Mouse (Mus musculus): ENCODE measurements around the gene Scn8a. TPM values are rescaled to one million over a fixed set of nuclear protein-coding genes. Genes with fewer than 3 reads are reported as not detected.

The Scn8a gene
- polyA plus RNA-seq, 1 experiment from 2014 or later, result 22.7 TPM

DNA sequence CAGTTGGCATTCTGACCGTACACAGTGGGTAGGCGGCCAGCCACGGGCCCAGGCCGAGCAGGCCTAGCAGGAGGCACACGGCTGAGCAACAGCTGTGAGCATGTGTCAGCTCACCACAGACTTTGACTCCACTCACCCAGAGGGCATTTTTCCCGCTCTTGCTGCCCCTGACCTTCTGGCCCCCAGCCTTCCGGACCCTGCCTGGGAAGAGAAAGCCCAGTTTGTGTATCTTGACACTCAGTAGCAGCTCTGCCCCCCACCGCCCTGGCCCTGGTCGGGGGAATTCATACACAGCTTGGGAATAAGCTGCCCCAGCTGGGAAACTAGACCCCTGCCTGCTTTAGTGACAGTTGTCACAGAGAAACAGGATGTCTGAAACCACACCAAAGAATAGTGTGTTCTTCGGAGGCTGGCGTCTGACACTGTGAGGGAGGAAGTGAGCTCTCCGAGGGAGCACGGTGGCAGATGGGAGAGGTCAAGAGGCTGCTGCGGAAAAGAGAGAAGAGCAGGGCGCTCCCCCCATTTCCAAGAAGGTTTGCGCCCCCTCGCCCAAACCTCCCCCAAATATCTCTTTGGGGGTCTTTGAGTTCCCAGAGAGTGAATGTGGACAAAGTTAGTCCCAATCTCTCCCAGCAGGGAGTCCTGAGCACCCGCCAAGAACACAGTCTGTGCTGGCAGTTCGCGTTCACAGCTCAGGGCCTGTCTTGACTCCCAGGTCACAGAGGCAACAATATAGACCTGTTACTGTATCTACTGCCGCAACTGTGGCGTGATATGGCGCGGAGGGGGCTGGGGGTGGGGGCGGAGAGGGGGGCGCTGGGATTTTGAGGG is 24.4 kb upstream of the Scn8a start:
- no peak overlapping the region for H3K4me3 ChIP-seq
- no peaks in the 10 kb centered on the region for H3K36me3 ChIP-seq (replicated peaks)
- 50% methylated on average over 26 of the region's 26 CpGs for WGBS
- no peaks in the 10 kb centered on the region for H3K9me3 ChIP-seq
- no peak overlapping the region for H3K27ac ChIP-seq
- no peak overlapping the region for H3K4me2 ChIP-seq
- H3K9ac ChIP-seq, result no peak overlapping the region
- no peaks in the 10 kb centered on the region for H3K27me3 ChIP-seq (replicated peaks)
- no peak for ATAC-seq (replicated peaks)
- H3K4me1 ChIP-seq, result no peaks in the 10 kb centered on the region

DNA sequence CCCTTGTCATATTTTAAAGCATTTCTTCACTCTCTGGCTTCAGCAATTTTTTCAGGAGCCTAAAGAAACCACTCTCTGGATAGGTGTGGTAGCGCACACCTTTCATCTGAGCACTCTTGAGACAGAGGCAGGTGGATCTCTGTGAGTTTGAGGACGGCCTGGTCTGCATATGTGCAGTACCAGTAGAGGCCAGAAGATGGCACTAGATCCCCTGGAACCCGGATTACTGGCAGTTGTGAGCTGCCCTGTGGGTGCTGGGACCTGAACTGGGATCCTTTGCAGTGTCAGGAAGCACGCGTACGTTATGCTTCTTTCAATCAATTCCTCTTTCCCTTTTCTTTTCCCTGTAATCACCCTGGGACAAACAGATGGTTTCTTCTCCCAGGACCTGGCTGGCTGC is 22.5 kb upstream of the Scn8a start:
- H3K27ac ChIP-seq, result no peak overlapping the region
- 88% methylated on average over 6 of the region's 6 CpGs for WGBS

DNA sequence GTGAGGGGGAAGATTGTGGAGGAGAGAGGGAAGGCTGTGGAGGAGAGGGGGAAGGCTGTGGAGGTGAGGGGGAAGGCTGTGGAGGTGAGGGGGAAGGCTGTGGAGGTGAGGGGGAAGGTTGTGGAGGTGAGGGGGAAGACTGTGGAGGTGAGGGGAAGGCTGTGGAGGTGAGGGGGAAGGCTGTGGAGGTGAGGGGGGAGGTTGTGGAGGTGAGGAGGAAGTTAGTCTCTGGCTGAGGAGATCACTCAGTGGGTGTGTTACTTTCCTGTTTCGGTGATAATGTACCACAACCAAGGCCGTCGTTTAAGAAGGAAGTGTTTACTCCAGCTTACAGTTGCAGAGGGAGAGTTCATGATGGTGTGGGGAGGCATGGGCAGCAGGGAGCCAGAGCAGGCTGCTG is 12.1 kb upstream of the Scn8a start:
- H3K4me2 ChIP-seq, result no peak overlapping the region
- no peaks in the 10 kb centered on the region for H3K27me3 ChIP-seq (replicated peaks)
- no peaks in the 10 kb centered on the region for H3K36me3 ChIP-seq (replicated peaks)
- 89% methylated on average over 3 of the region's 3 CpGs for WGBS
- ATAC-seq (replicated peaks), result no peak
- no peak overlapping the region for H3K4me3 ChIP-seq
- no peak overlapping the region for H3K9ac ChIP-seq
- no peaks in the 10 kb centered on the region for H3K9me3 ChIP-seq
- no peaks in the 10 kb centered on the region for H3K4me1 ChIP-seq
- H3K27ac ChIP-seq, result no peak overlapping the region

More for the DNA sequence above, 22.5 kb upstream of the Scn8a start:
- no peaks in the 10 kb centered on the region for H3K9me3 ChIP-seq
- H3K9ac ChIP-seq, result no peak overlapping the region
- H3K36me3 ChIP-seq (replicated peaks), result no peaks in the 10 kb centered on the region
- no peak for ATAC-seq (replicated peaks)
- H3K27me3 ChIP-seq (replicated peaks), result no peaks in the 10 kb centered on the region
- no peak overlapping the region for H3K4me2 ChIP-seq
- H3K4me1 ChIP-seq, result no peaks in the 10 kb centered on the region
- H3K4me3 ChIP-seq, result no peak overlapping the region

DNA sequence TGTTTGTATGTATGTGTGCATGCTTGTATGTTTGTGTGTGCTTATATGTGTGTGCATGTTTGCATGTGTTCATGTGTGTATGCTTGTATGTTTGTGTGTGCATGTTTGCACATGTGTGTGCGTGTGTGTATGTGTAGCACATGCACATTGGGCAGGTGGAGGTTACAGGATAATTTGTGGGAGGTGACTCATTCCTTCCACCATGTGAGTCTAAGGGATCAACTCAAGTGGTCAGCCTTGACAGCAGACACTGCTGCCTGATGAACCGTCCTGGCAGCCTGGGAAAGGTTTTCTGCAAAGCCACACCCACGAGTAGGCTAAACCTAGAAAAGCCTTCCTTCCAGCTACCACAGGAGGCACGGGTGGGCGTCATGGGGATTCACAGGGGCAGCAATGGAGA is 8.8 kb upstream of the Scn8a start:
- Histone ChIP-seq H3K4me2 (no peak overlapping the region), H3K27ac (no peak overlapping the region), H3K27me3 (replicated peaks) (no peaks in the 10 kb centered on the region), H3K9me3 (no peaks in the 10 kb centered on the region), H3K4me1 (no peaks in the 10 kb centered on the region), H3K36me3 (replicated peaks) (no peaks in the 10 kb centered on the region), H3K9ac (no peak overlapping the region), H3K4me3 (no peak overlapping the region)
- no peak for ATAC-seq (replicated peaks)
- WGBS, result 38% methylated on average over 5 of the region's 5 CpGs

DNA sequence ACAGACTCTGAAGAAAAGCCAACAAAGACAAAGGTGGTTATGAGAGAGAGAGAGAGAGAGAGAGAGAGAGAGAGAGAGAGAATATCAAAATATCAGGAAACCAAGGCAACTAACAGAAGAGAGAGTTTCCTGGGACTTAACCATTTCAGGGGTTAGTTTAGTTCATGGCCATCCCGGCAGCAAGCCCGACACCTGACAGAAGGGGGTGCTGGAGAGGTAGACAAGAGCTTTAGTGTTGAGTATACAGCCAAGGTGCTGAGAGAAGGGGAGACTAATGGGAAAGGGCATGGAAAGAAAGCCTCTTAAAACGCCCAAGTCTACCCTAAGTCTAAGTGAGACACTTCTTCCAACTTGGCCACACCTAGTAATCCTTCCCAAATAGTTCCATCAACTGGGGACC is 4.1 kb upstream of the Scn8a start:
- 44% methylated on average over 3 of the region's 3 CpGs for WGBS
- H3K27ac ChIP-seq, result no peak overlapping the region
- ATAC-seq (replicated peaks), result no peak

DNA sequence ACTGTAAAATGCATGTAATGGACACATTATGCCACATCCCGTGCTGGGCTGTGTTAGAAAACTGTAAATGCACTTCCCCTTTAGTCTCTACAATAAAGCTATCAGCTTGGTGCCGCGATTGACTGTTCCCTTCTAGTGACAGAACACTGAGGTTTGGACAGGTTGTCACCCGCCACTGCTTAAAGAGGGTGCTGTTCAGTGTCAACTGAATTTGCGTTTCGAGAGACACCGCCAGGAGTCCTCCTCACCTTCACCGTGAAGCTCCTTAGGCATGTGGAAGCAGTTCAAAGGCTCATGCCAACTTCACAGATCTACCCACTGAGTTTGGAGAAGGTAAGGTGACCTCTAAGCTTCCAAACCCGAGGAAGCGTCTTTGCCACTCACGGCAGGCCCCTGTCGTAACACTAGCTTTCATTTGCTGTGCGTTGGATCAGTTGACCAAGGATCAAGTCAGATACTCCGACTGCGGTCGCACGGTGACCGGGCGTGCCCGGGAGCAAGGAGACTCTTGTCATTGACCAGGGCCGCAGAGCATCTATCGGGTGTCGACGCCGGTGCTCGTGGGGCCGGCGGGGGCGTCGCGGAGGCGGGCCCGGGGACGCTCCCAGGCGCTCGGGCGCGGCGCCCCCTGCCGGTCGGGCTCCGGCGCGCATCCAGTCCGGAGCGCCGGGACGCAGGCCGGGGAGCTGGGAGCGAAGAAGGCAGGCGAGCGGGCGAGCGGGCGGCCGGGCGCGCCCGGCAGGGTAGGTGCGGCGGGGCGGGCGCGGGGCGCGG is 530 bp downstream of the Scn8a start:
- Histone ChIP-seq H3K36me3 (replicated peaks) (no peaks in the 10 kb centered on the region), H3K4me2 (peak overlapping the region; percentile 65), H3K9me3 (0 out of 2 replicates have a peak, but pooled peaks cover 3% of the 10 kb centered on the region), H3K27ac (peak overlapping the region; percentile 77), H3K27me3 (replicated peaks) (0 out of 2 replicates have a peak, but pooled peaks cover 3% of the 10 kb centered on the region), H3K4me1 (peaks cover 39% of the 10 kb centered on the region), H3K4me3 (peak overlapping the region; percentile 93), H3K9ac (peak overlapping the region; percentile 54)
- WGBS, result 2% methylated on average over 54 of the region's 66 CpGs
- peak; percentile 78 for ATAC-seq (replicated peaks)

More for the DNA sequence above, 4.1 kb upstream of the Scn8a start:
- 0 out of 2 replicates have a peak, but pooled peaks cover 3% of the 10 kb centered on the region for H3K27me3 ChIP-seq (replicated peaks)
- H3K9ac ChIP-seq, result no peak overlapping the region
- H3K4me2 ChIP-seq, result no peak overlapping the region
- H3K36me3 ChIP-seq (replicated peaks), result no peaks in the 10 kb centered on the region
- peaks cover 10% of the 10 kb centered on the region for H3K4me1 ChIP-seq
- 0 out of 2 replicates have a peak, but pooled peaks cover 3% of the 10 kb centered on the region for H3K9me3 ChIP-seq
- no peak overlapping the region for H3K4me3 ChIP-seq

DNA sequence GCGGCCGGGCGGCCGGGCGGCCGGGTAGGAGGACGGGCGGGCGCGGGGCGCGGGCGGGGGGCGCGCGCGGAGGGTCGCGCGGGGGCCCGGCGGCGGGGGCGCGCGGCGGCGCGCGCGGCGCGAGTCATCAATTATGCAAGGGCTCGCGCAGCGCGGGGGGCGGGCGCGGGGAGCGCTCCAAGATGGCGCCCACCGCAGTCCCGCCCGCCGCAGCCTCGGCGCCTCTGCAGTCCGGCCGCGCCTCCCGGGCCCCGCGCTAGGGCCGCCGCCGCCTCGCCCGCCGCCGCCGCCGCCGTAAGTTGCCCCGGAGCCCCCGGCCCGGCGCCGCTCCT is 1.1 kb downstream of the Scn8a start:
- no peaks in the 10 kb centered on the region for H3K36me3 ChIP-seq (replicated peaks)
- 0 out of 2 replicates have a peak, but pooled peaks cover 3% of the 10 kb centered on the region for H3K27me3 ChIP-seq (replicated peaks)
- peaks cover 42% of the 10 kb centered on the region for H3K4me1 ChIP-seq
- no CpG with 5 or more reads among the region's 69 CpGs for whole genome bisulfite sequencing
- ATAC-seq (replicated peaks), result peak; percentile 71
- peak overlapping the region; percentile 86 for H3K4me2 ChIP-seq
- H3K9ac ChIP-seq, result peak overlapping the region; percentile 73
- peak overlapping the region; percentile 93 for H3K4me3 ChIP-seq
- H3K27ac ChIP-seq, result peak overlapping the region; percentile 82
- 0 out of 2 replicates have a peak, but pooled peaks cover 3% of the 10 kb centered on the region for H3K9me3 ChIP-seq

DNA sequence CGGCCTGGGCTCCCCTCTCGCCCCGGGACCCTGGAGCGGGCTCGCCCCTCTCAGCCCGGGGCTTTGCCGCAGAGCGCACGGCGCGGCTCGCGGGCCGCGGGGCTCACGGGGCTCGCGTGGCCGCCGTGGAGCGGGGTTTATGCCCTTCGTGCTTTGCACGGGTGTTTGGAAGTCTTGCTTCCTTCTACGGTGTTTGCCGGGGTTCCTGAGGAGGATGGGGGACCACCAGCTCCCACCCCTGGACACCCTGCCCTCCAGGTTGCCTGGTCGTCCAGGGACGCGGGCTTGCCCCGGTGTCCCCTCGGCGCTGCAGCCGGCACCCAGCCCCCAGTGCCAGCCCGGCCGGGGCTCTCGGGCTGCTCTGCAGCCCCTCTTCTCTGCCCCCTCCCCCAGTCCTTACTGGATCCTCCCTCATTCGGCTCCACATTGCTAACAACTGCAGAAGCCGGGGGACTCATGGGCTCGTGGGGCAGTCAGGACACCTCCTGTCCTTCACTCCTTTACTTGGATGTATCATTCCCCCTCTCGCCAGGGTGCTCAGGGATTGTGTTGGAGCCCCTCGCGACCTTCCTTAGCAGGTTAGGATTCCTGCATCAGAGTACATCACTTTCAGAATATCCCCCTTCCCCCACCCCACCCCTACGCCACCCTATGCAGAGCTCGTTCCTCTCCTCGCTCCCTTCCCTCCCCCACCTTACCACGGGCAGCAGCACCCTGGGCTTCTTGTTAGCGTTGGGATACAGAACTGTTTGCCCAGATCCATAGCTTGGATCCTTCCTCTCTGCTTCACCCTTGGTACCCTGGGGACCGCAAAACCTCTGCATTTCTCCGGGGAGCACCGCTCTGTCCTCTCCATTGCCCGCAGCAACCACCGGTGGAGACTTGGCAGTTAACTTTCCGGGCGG is 1.7 kb downstream of the Scn8a start:
- Histone ChIP-seq H3K9ac (peak overlapping the region; percentile 73), H3K4me2 (peak overlapping the region; percentile 86), H3K4me3 (peak overlapping the region; percentile 93), H3K9me3 (0 out of 2 replicates have a peak, but pooled peaks cover under 1% of the 10 kb centered on the region), H3K4me1 (peaks cover 42% of the 10 kb centered on the region), H3K27me3 (replicated peaks) (0 out of 2 replicates have a peak, but pooled peaks cover 3% of the 10 kb centered on the region), H3K27ac (peak overlapping the region; percentile 82), H3K36me3 (replicated peaks) (no peaks in the 10 kb centered on the region)
- WGBS, result under 1% methylated on average over 51 of the region's 53 CpGs
- peak; percentile 68 for ATAC-seq (replicated peaks)

DNA sequence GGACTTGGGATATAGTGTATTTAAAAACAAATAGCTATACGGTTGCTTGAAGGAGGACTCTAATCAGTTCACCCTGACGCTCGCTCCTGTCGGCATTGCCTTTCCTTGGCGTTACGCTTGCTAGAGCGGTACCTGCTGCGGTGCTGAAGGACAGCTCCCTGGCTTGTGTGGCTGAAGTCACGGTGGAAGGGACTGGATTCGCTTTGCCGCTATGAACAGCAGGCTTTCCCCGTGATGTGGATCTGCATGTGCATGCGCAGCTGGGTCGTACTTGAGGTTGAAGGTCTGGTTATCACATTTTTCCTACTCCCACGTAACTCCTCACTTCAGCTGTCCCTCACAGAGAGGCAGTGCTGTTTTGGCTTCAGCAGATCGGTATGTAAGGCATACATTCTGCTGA is 3.5 kb downstream of the Scn8a start:
- H3K9ac ChIP-seq, result peak overlapping the region; percentile 17
- 0 out of 2 replicates have a peak, but pooled peaks cover 3% of the 10 kb centered on the region for H3K27me3 ChIP-seq (replicated peaks)
- no peaks in the 10 kb centered on the region for H3K9me3 ChIP-seq
- WGBS, result 7% methylated on average over 16 of the region's 16 CpGs
- no peaks in the 10 kb centered on the region for H3K36me3 ChIP-seq (replicated peaks)
- H3K4me3 ChIP-seq, result peak overlapping the region; percentile 93
- H3K27ac ChIP-seq, result no peak overlapping the region
- no peak for ATAC-seq (replicated peaks)
- H3K4me1 ChIP-seq, result peaks cover 42% of the 10 kb centered on the region
- H3K4me2 ChIP-seq, result peak overlapping the region; percentile 86

DNA sequence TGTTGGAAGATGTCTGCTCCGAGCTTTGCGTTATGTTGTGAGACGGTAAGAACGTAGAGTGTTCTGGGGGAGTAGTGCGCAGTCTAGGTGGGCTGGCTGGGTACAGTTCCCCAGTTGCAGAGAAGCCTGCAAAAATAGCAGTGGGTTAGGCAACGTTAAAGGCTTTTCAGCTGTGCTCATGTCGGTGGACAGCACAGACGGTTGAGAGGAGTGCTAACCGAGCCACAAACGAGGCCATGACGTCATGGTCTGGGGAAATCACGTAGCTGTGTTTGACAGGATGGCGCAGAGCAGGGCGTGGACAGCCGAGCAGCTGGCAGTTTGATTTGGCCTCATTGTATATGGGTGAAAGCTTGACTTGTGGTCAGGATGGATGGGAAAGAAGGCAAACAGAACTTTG is 9.4 kb downstream of the Scn8a start:
- Histone ChIP-seq H3K9ac (no peak overlapping the region), H3K27me3 (replicated peaks) (no peaks in the 10 kb centered on the region), H3K27ac (no peak overlapping the region), H3K4me2 (no peak overlapping the region), H3K36me3 (replicated peaks) (no peaks in the 10 kb centered on the region), H3K4me1 (peaks cover 9% of the 10 kb centered on the region; the same call in 1 of the 2 replicates), H3K9me3 (no peaks in the 10 kb centered on the region), H3K4me3 (no peak overlapping the region)
- ATAC-seq (replicated peaks), result no peak
- WGBS, result 66% methylated on average over 15 of the region's 15 CpGs

DNA sequence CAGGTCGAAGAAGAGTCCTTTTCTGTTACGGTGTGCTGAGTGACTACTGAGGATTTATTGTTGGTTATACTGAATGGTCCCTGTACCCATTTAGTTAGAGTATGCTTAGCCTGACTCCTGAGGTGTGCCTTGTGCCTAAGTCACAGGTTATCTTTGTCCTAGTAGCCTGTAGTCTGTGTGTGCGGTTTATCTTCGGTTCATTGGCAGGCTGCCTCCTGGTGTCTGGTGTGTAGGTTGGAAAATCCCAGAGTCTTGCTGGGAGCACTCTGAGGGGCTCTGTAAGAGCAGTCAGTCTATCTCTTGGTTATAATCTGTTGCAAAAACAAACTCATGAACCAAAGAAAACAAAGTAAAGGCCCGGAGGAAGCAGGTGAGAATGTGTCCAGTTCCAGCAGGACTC is 11.7 kb downstream of the Scn8a start:
- Histone ChIP-seq H3K4me2 (no peak overlapping the region), H3K27ac (no peak overlapping the region), H3K9me3 (no peaks in the 10 kb centered on the region), H3K4me1 (0 out of 2 replicates have a peak, but pooled peaks cover 5% of the 10 kb centered on the region), H3K9ac (no peak overlapping the region), H3K36me3 (replicated peaks) (no peaks in the 10 kb centered on the region), H3K4me3 (no peak overlapping the region), H3K27me3 (replicated peaks) (no peaks in the 10 kb centered on the region)
- no peak for ATAC-seq (replicated peaks)
- 79% methylated on average over 5 of the region's 5 CpGs for WGBS

All from midbrain, embryonic 15.5 days (tissue).